Mouse (Mus musculus): ENCODE measurements at regions not wholly inside any gene's neighbourhood (a gene's known extent, or its start where the extent isn't known, plus 50 kb on each side); places are given as distances from the start of the nearest gene placed in this dataset.

DNA sequence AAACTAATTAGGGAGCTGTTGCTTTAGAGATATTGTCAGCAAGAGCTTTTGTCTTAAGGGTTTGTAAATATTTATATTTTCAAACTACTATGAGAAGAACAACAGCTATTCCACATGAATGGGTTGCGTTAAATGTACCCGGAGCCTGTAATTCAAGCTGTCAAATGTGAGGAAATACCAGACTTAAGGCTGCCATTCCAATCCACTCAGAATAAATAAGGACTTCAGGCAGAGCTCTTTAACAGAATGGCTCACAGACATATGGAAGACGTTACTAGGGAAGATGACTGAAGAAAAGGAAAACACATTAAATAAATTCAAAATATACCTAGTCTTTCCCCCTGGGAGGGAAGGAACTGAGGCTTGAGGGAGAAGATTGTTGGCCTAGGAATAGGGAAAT is 400.7 kb upstream of the Pappa start:
- TF ChIP-seq TCF12 (IDR thresholded peaks at IDR 0.05; ENCODE audit: low read depth, low read length): no peak
- TF ChIP-seq ELF1 (IDR thresholded peaks at IDR 0.05; ENCODE audit: low read depth, low read length): no peak
